Mouse (Mus musculus) skeletal muscle tissue, postnatal 0 days (tissue): ENCODE measurements around the gene Fam110a. TPM values are rescaled to one million over a fixed set of nuclear protein-coding genes. Genes with fewer than 3 reads are reported as not detected.

Experiments used
- microRNA counts: library from miRNA; unstranded; fragments of <30 nt; microRNA quantifications from one replicate; lab custom pipeline; 2015
- microRNA-seq, 2 experiments: library from miRNA; unstranded; fragments of <30 nt; microRNA quantifications; one replicate each; pipeline ENCODE4; 2016
- polyA plus RNA-seq: library from polyadenylated mRNA; unstranded; fragments of >200 nt; fragmentation: Nextera tagmentation; extraction: Ambion mirVana; gene quantifications from 2 replicates; pipeline ENCODE4 v1.2.1, GENCODE M21; 2015

Gene Fam110a
- 12.4 and 15.3 TPM in 2 replicates for polyA plus RNA-seq

GRCm38 (mm10) chr2:151979470-151980354 lies at the start of gene Fam110a:
TSS of gene Fam110a (minus strand) at chr2:151980219.

GRCm38 (mm10) chr2:151996229-151997189 lies 16.5 kb upstream of the Fam110a start, which contains the start of gene Slc52a3:
TSS of gene Slc52a3 (plus strand) at chr2:151996511.

MicroRNA genes within 50 kb of the gene (microRNA counts, 519-probe panel; counts per million panel counts)
- microRNA mmu-miR-1953 (lab: Ali Mortazavi, UCI): 1,644 counts per million, percentile 62 among the panel's probes with 10 or more counts

Small RNAs within 50 kb of the gene (microRNA-seq; reads per million reads assigned to microRNA genes)
- gene Mir1953: 0.30 to 0.64 reads per million in 2 experiments

Other genes starting within 250 kb of the Fam110a start
- gene Psmf1, start 236.0 kb downstream of the Fam110a start, polyA plus RNA-seq: 25.6 and 26.6 TPM in 2 replicates
- gene Rspo4, start 137.3 kb downstream of the Fam110a start, polyA plus RNA-seq: 0.17 and 0.19 TPM in 2 replicates
- 0.27 and 0.40 TPM in 2 replicates for gene Angpt4, start 69.0 kb downstream of the Fam110a start, polyA plus RNA-seq
- 1.2 and 1.3 TPM in 2 replicates for gene Slc52a3, start 16.3 kb upstream of the Fam110a start, polyA plus RNA-seq
- gene Scrt2, start 101.3 kb upstream of the Fam110a start, polyA plus RNA-seq: not detected in 2 replicates
- gene Srxn1, start 125.3 kb upstream of the Fam110a start, polyA plus RNA-seq: 10.9 and 12.0 TPM in 2 replicates
- gene Tcf15, start 163.3 kb upstream of the Fam110a start, polyA plus RNA-seq: 16.7 TPM in 2 replicates
- 59.0 and 60.8 TPM in 2 replicates for gene Csnk2a1, start 246.6 kb upstream of the Fam110a start, polyA plus RNA-seq